Mouse (Mus musculus) right cerebral cortex, postnatal 10 days (tissue): ENCODE data around the gene Mss51.

Experiments used
- DNase-seq, 2 experiments: peaks; one replicate each; pipeline ENCODE4 v3.0.0; 2021; ENCODE audit warnings: low spot score in 2 of 2

Gene Mss51

GRCm38 (mm10) chr14:20496603-20497002 is at the start of gene Mss51:
Gene Mss51 (minus strand): TSS chr14:20496901.
- DNase-seq = no peak

GRCm38 (mm10) chr14:20546415-20546814 is 49.7 kb upstream of the Mss51 start, which contains the start of gene Ppp3cb:
Gene Ppp3cb (minus strand): TSS chr14:20546573.
- peak; percentile 86 to 88 for DNase-seq

GRCm38 (mm10) chr14:20545529-20546331 is 49.0 kb upstream of the Mss51 start:
- DNase-seq = peak; percentile 87

GRCm38 (mm10) chr14:20544467-20545411 is 48.0 kb upstream of the Mss51 start:
- no peak for DNase-seq

GRCm38 (mm10) chr14:20529643-20530042 is 32.9 kb upstream of the Mss51 start:
- no peak for DNase-seq

GRCm38 (mm10) chr14:20520179-20520578 is 23.5 kb upstream of the Mss51 start:
- no peak for DNase-seq

- DNase-seq = no peak
Measured at GRCm38 (mm10) chr14:20508424-20508823, 11.7 kb upstream of the Mss51 start.

- DNase-seq = no peak
Measured at GRCm38 (mm10) chr14:20502966-20503365, 6.3 kb upstream of the Mss51 start.

GRCm38 (mm10) chr14:20499982-20500381 is 3.3 kb upstream of the Mss51 start:
- no peak for DNase-seq

GRCm38 (mm10) chr14:20486031-20486430 is 10.7 kb downstream of the Mss51 start:
- no peak for DNase-seq

GRCm38 (mm10) chr14:20482051-20482751 is 14.5 kb downstream of the Mss51 start:
- no peak for DNase-seq

GRCm38 (mm10) chr14:20481211-20481610 is 15.5 kb downstream of the Mss51 start:
- no peak for DNase-seq

GRCm38 (mm10) chr14:20480195-20480579 is 16.5 kb downstream of the Mss51 start:
- no peak for DNase-seq

GRCm38 (mm10) chr14:20479291-20480194 is 17.2 kb downstream of the Mss51 start, which contains the start of gene Anxa7:
Gene Anxa7 (minus strand): TSS chr14:20480133.
- peak; percentile 79 to 82 for DNase-seq

- DNase-seq = no peak
Measured at GRCm38 (mm10) chr14:20478801-20479200, 17.9 kb downstream of the Mss51 start.

GRCm38 (mm10) chr14:20478385-20478784 is 18.3 kb downstream of the Mss51 start:
- DNase-seq = no peak

GRCm38 (mm10) chr14:20477261-20478025 is 19.3 kb downstream of the Mss51 start:
- no peak for DNase-seq

GRCm38 (mm10) chr14:20460216-20460615 is 36.5 kb downstream of the Mss51 start:
- no peak for DNase-seq

- no peak for DNase-seq
Measured at GRCm38 (mm10) chr14:20458378-20458777, 38.3 kb downstream of the Mss51 start.

GRCm38 (mm10) chr14:20452929-20453328 is 43.8 kb downstream of the Mss51 start:
- DNase-seq = no peak
